Mouse (Mus musculus): Measurements from ENCODE around the gene Ogfod1. TPM values are rescaled to one million over a fixed set of nuclear protein-coding genes. Genes with fewer than 3 reads are reported as not detected.

Ogfod1 gene
- polyA plus RNA-seq (2015; fragmentation: Nextera tagmentation; extraction: Ambion mirVana), result 16.7 and 20.8 TPM in 2 replicates

DNA sequence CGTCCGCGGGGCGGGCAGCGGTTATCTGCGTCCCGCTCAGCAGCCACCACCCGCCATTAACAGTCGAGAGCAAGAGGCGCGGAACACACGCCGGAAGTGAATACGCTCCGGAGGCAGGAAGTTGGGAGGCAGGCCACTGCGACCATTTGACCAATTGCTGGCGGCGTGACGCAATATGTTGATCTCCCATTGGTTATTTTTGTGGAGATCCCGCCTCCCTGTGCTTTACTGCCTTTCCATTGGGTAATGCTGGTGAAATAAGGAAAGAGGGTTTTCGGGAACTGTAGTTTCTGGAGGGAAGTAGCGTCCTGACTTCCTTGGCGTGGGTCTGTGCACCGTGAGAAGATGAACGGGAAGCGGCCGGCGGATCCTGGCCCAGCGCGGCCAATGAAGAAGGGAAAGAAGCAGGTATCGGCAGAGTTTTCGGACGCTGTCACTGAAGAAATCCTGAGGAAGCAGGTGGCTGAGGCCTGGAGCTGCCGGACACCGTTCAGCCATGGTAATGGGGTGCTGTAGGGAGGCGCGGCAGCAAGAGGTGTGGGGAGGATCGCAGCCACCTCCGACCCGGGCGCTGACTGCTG, at the start of gene Ogfod1, which contains the start of gene Nudt21:
Ogfod1 (plus strand) TSS at position 255 of the 581 bp plus-strand sequence.
Nudt21 (minus strand) TSS at position 88 of the 581 bp plus-strand sequence.
- H3K4me2 ChIP-seq (ENCODE audit: low read length), result peak within 1 kb of the TSS; percentile 86
- peak; percentile 99 for ATAC-seq
- H3K36me3 ChIP-seq (ENCODE audit: control insufficient read depth, insufficient read depth), result peaks cover 2% of the 10 kb centered on the region; the same call in 1 of the 2 replicates
- H3K9me3 ChIP-seq (ENCODE audit: control insufficient read depth, low read length), result no peaks in the 10 kb centered on the region
- H3K27me3 ChIP-seq (replicated peaks; ENCODE audit: control insufficient read depth, insufficient read depth, low read length), result no peaks in the 10 kb centered on the region
- WGBS, result under 1% methylated on average over 40 of the region's 41 CpGs
- peak within 1 kb of the TSS; percentile 77 for H3K27ac ChIP-seq (ENCODE audit: low read length)
- H3K4me1 ChIP-seq (replicated peaks; ENCODE audit: control insufficient read depth, insufficient read depth, low read length), result peaks cover 23% of the 10 kb centered on the region
- peak within 1 kb of the TSS; percentile 76 for H3K9ac ChIP-seq (replicated peaks; ENCODE audit: low read depth, low read length)
- H3K4me3 ChIP-seq (replicated peaks; ENCODE audit: low read length), result peak within 1 kb of the TSS; percentile 81

DNA sequence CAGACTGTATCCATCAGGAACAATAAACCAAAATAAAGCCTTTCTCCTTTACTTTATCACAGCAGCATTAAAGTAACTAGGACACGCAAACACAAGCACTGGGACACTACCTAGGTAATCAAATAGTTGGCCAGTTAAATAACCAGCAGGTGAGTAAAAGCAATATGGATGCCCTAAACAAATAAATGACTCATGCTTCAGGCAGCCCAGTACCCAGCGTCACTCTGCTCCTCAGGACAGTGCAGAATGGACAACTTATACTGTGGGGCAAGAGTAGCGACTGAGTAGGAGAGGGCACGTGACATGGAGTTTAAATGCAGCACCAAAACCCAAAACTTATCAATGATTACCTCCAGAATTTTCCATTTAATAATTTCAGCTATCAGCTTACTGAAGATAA, 47.3 kb upstream of the Ogfod1 start:
- WGBS, result 94% methylated on average over 4 of the region's 4 CpGs
- Histone ChIP-seq H3K4me1 (replicated peaks; ENCODE audit: control insufficient read depth, insufficient read depth, low read length) (no peaks in the 10 kb centered on the region), H3K27ac (ENCODE audit: low read length) (no peak overlapping the region), H3K9ac (replicated peaks; ENCODE audit: low read depth, low read length) (no peak overlapping the region), H3K4me2 (ENCODE audit: low read length) (no peak overlapping the region), H3K9me3 (ENCODE audit: control insufficient read depth, low read length) (no peaks in the 10 kb centered on the region), H3K36me3 (ENCODE audit: control insufficient read depth, insufficient read depth) (peaks cover 16% of the 10 kb centered on the region), H3K4me3 (replicated peaks; ENCODE audit: low read length) (no peak overlapping the region), H3K27me3 (replicated peaks; ENCODE audit: control insufficient read depth, insufficient read depth, low read length) (no peaks in the 10 kb centered on the region)
- ATAC-seq, result no peak

DNA sequence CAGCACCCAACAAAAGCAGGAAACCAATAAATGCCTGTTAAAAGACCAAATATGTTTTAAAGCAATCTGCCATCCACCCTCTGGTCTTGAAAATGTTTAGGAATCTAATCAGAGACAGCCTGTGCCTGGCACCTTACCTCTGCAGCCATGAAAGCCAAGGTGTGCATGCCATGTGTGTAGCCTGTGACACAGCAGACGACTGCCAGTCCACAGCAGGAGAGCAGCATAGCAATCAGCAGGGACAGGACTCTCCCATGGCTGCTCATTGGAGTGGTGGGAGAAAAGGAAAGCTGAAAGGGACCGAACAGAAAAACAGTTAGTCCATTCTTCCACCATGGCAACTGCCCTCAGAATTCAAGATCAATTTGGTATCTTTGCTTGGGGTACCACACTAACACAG, 38.0 kb upstream of the Ogfod1 start:
- Histone ChIP-seq H3K9me3 (ENCODE audit: control insufficient read depth, low read length) (no peaks in the 10 kb centered on the region), H3K27me3 (replicated peaks; ENCODE audit: control insufficient read depth, insufficient read depth, low read length) (no peaks in the 10 kb centered on the region), H3K4me1 (replicated peaks; ENCODE audit: control insufficient read depth, insufficient read depth, low read length) (no peaks in the 10 kb centered on the region), H3K4me3 (replicated peaks; ENCODE audit: low read length) (no peak overlapping the region), H3K36me3 (ENCODE audit: control insufficient read depth, insufficient read depth) (peaks cover 22% of the 10 kb centered on the region), H3K27ac (ENCODE audit: low read length) (no peak overlapping the region), H3K4me2 (ENCODE audit: low read length) (no peak overlapping the region), H3K9ac (replicated peaks; ENCODE audit: low read depth, low read length) (no peak overlapping the region)
- WGBS, result 93% methylated on average over 2 of the region's 2 CpGs
- ATAC-seq, result no peak

DNA sequence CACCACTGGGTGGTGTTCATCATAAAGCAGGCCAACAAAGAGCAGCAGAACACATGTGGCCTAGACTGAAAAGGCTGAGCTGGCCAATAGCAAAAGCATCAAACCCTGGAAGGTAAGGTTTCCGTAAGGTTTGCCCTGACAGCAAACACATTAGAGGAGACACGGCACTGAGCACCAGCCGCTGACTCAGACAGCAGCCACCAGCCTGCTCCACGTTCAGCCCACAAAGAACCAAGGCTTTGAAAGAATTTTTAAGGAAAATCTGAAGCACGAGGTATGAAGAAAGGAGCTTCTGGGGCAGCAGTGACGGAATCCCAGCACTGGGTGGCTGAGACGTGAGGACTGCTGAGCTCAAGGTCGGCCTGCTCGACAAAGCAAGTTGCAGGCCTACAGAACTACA, 32.9 kb upstream of the Ogfod1 start:
- Histone ChIP-seq H3K9me3 (ENCODE audit: control insufficient read depth, low read length) (no peaks in the 10 kb centered on the region), H3K4me3 (replicated peaks; ENCODE audit: low read length) (no peak overlapping the region), H3K27me3 (replicated peaks; ENCODE audit: control insufficient read depth, insufficient read depth, low read length) (no peaks in the 10 kb centered on the region), H3K27ac (ENCODE audit: low read length) (no peak overlapping the region), H3K4me2 (ENCODE audit: low read length) (no peak overlapping the region), H3K4me1 (replicated peaks; ENCODE audit: control insufficient read depth, insufficient read depth, low read length) (peaks cover 5% of the 10 kb centered on the region), H3K9ac (replicated peaks; ENCODE audit: low read depth, low read length) (no peak overlapping the region), H3K36me3 (ENCODE audit: control insufficient read depth, insufficient read depth) (peaks cover 14% of the 10 kb centered on the region)
- no peak for ATAC-seq
- WGBS, result 84% methylated on average over 9 of the region's 9 CpGs

DNA sequence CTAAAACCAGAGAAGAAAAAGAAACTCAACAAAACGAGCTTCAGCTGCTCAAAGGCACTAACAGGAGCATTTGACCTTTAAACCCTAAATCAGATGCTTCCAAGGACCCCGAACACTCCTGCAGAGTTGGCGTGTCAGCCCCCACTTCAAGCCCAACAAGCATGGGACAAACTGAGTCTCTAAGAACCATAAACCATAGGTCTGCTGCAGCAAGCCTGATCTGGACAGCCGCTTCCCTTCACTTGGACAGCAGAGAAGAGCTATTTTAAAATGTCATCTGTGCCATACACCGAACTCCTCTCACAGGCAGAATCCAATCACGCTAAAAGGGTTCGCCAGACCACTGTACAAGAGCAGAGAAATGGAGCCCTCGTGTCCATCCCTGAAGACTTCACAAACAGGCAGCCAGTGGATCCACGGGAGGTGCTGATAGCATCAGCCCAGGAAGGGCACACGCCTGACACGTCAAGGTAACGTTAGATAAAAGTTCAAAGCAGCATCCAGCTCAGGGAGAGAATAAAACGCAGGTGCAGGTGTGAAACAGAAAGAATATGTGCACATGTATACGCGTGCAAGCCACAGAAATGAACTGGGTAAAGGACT, 27.7 kb upstream of the Ogfod1 start:
- Histone ChIP-seq H3K27me3 (replicated peaks; ENCODE audit: control insufficient read depth, insufficient read depth, low read length) (no peaks in the 10 kb centered on the region), H3K36me3 (ENCODE audit: control insufficient read depth, insufficient read depth) (no peaks in the 10 kb centered on the region; the same call in 1 of the 2 replicates), H3K9ac (replicated peaks; ENCODE audit: low read depth, low read length) (0 out of 2 replicates have a peak overlapping the region, but pooled peaks have one; percentile 22), H3K4me1 (replicated peaks; ENCODE audit: control insufficient read depth, insufficient read depth, low read length) (peaks cover 33% of the 10 kb centered on the region), H3K4me3 (replicated peaks; ENCODE audit: low read length) (no peak overlapping the region), H3K27ac (ENCODE audit: low read length) (no peak overlapping the region), H3K4me2 (ENCODE audit: low read length) (no peak overlapping the region), H3K9me3 (ENCODE audit: control insufficient read depth, low read length) (no peaks in the 10 kb centered on the region)
- WGBS, result 72% methylated on average over 15 of the region's 15 CpGs
- ATAC-seq, result no peak

DNA sequence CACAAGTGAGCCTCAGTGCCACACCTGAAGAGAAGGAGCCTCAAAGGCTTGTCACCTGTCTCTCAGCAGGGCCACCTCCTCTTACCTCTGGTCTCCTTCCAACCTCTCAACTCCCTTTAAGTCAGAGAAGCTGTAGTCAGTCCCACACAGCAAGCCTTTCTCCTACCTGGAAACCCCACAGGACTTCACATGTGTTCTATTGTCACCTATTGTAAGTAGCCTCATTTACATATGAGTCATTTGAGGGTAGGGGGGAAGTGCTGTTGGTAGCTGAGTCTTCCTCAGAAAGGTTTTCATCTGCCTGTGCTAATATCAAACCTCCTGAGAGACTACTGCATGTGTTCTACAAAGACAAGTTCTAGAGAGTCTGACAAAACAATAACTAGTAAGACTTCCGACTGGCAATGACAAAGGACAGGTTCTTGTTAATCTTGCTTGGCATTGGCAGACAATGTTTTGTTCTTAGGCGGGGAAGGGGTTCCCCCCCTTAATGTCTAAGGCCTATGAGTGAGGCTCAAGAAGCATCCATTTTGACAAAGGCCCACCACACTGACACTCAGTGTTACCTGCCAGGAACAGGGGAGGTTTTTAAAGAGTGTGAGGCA, 26.8 kb upstream of the Ogfod1 start:
- no peak overlapping the region for H3K4me2 ChIP-seq (ENCODE audit: low read length)
- no peak overlapping the region for H3K4me3 ChIP-seq (replicated peaks; ENCODE audit: low read length)
- no peaks in the 10 kb centered on the region for H3K27me3 ChIP-seq (replicated peaks; ENCODE audit: control insufficient read depth, insufficient read depth, low read length)
- 39% methylated on average over 2 of the region's 2 CpGs for WGBS
- ATAC-seq, result no peak
- H3K27ac ChIP-seq (ENCODE audit: low read length), result no peak overlapping the region
- H3K36me3 ChIP-seq (ENCODE audit: control insufficient read depth, insufficient read depth), result peaks cover 3% of the 10 kb centered on the region
- H3K9ac ChIP-seq (replicated peaks; ENCODE audit: low read depth, low read length), result no peak overlapping the region
- H3K9me3 ChIP-seq (ENCODE audit: control insufficient read depth, low read length), result no peaks in the 10 kb centered on the region
- H3K4me1 ChIP-seq (replicated peaks; ENCODE audit: control insufficient read depth, insufficient read depth, low read length), result peaks cover 33% of the 10 kb centered on the region

DNA sequence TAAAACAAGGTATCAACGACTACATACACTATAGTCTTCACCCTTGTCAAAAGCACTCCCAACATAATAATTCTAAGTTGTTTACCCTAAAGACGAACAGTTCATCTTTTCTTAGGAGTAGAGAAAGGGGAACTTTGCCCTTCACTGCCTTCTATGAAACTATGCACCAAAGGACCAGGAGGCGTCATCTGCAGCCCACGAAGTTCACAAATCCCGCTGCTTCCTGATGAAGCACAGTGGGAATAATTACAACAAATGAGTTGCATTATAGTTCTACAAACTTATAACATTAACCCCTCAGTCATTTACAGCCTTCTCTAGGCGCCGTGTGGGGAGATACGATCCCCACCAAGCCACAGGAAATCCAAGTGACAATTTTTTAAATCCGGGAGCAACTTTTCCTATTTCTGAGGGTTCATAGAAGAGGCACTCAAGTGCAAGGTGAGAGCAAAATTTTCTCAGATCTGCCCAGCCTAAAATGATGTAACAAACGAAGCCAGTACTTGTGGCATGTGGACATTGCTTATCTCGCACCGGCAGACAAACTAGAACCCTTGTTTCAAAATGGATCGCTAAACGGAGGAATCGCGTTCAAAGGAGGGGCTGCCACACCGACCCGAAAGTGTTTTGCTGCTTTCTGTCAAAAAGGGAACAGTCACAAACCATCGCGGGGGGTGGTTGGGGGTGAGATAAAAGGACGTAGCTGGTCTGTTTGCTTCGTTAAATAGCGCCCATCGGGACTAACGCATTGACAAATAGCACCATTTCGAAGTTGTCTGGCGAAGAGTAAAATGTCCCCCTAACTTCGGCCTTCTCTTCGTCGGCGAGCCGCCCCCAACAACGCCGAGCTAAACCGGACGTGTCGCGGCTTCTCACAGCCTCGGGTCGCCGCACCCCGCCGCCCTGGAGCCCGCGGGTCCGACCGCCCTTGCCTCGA, 25.7 kb upstream of the Ogfod1 start:
- peak overlapping the region; percentile 94 for H3K27ac ChIP-seq (ENCODE audit: low read length)
- H3K4me1 ChIP-seq (replicated peaks; ENCODE audit: control insufficient read depth, insufficient read depth, low read length), result peaks cover 33% of the 10 kb centered on the region
- H3K27me3 ChIP-seq (replicated peaks; ENCODE audit: control insufficient read depth, insufficient read depth, low read length), result no peaks in the 10 kb centered on the region
- no peak for ATAC-seq
- peak overlapping the region; percentile 73 for H3K4me2 ChIP-seq (ENCODE audit: low read length)
- peaks cover 3% of the 10 kb centered on the region for H3K36me3 ChIP-seq (ENCODE audit: control insufficient read depth, insufficient read depth)
- H3K9me3 ChIP-seq (ENCODE audit: control insufficient read depth, low read length), result no peaks in the 10 kb centered on the region
- peak overlapping the region; percentile 98 for H3K4me3 ChIP-seq (replicated peaks; ENCODE audit: low read length)
- WGBS, result 3% methylated on average over 48 of the region's 48 CpGs
- H3K9ac ChIP-seq (replicated peaks; ENCODE audit: low read depth, low read length), result peak overlapping the region; percentile 98

DNA sequence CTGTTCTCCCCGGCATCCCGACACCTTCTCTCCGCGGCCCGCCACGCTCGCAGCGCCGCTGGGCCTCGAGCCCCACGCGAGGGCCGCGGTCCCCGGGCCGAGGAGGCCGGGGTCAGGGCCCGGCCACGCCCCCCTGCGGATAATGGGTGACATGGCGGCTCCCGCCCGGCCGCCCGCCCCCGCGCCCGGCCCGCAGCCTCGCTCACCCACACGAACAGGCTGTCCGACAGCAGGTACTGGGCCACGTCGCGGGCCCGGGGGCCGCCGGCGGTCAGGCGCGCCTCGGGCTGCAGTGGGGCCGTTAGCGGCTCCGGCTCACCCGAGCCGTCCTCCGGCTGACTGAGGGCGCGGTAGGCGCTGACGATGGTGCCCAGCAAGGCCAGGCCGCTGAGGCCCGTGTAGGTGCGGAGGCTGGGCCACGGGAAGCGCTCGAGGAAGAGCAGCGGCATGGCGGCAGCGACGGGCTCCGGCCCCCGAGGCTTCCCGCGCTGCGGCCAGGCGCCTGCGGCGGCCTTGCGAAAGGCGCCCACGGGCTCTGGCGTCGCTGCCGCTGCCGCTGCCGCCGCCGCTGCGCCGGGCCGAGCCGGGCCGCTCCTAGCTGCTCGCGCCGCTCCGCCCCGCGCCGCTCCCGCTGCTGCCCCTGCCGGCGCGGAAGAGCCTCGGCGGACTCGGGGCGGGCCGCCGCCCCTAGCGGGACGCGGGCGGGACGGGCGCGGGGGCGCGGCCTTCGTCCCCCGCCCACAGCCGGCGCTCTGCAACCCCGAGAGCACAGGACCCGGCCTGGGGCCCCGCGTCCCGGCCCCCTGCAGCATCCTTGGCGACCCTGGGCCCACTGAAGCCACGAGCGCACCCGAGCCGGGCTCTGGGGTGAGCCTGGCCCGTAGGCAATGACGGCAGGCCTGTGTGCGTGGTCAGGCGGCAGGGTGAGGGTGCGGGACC, 24.7 kb upstream of the Ogfod1 start, which contains the start of gene Amfr:
Amfr (minus strand) TSS at position 830 of the 939 bp plus-strand sequence.
- Histone ChIP-seq H3K4me2 (ENCODE audit: low read length) (peak within 1 kb of the TSS; percentile 73), H3K9ac (replicated peaks; ENCODE audit: low read depth, low read length) (peak within 1 kb of the TSS; percentile 98), H3K27me3 (replicated peaks; ENCODE audit: control insufficient read depth, insufficient read depth, low read length) (no peaks in the 10 kb centered on the region), H3K9me3 (ENCODE audit: control insufficient read depth, low read length) (no peaks in the 10 kb centered on the region), H3K27ac (ENCODE audit: low read length) (peak within 1 kb of the TSS; percentile 94), H3K36me3 (ENCODE audit: control insufficient read depth, insufficient read depth) (peaks cover 3% of the 10 kb centered on the region; the same call in 1 of the 2 replicates), H3K4me1 (replicated peaks; ENCODE audit: control insufficient read depth, insufficient read depth, low read length) (peaks cover 33% of the 10 kb centered on the region), H3K4me3 (replicated peaks; ENCODE audit: low read length) (peak within 1 kb of the TSS; percentile 98)
- peak; percentile 95 for ATAC-seq
- WGBS, result under 1% methylated on average over 92 of the region's 130 CpGs

Data from forebrain, embryonic 16.5 days (tissue).